Comparison of ENCODE assay signal across 1 mouse cellular context in genomic region chr2:39006149-39006730, GRCm38 (mm10).
TF ChIP-seq lines count a peak whose summit lies in the region.

No protein-coding gene starts in this region.

TF ChIP-seq in MEL, 35 proteins besides CTCF, POLR2A, EP300 and RAD21 (continued from another document):
- no peak for TF ChIP-seq ZC3H11A (IDR thresholded peaks at IDR 0.05; ENCODE audit: low read depth, low read length)
- 0 out of 2 replicates have a peak, but pooled peaks have one; percentile 11 for TF ChIP-seq TCF12 (IDR thresholded peaks at IDR 0.05; ENCODE audit: low read depth, low read length)
- 0 out of 2 replicates have a peak, but pooled peaks have one; percentile 9 for TF ChIP-seq KAT2A (conservative IDR thresholded peaks at IDR 0.05; ENCODE audit: low read depth, low read length)
- no peak for TF ChIP-seq JUND (IDR thresholded peaks at IDR 0.05; ENCODE audit: low read depth, low read length)
- TF ChIP-seq MXI1 (IDR thresholded peaks at IDR 0.05; ENCODE audit: low read depth, low read length), result peak; percentile 43; the same call in 1 of the 2 replicates
- no peak for TF ChIP-seq UBTF (IDR thresholded peaks at IDR 0.05; ENCODE audit: borderline replicate concordance, insufficient read depth, low read depth, low read length)
- TF ChIP-seq MYC (IDR thresholded peaks at IDR 0.05; ENCODE audit: low read depth, low read length), result 0 out of 2 replicates have a peak, but pooled peaks have one; percentile 56
- TF ChIP-seq NELFE (IDR thresholded peaks at IDR 0.05; ENCODE audit: low read depth, low read length), result peak; percentile 38; the same call in 1 of the 2 replicates
- peak; percentile 89 for TF ChIP-seq TBP (IDR thresholded peaks at IDR 0.05; ENCODE audit: low read depth, low read length)
